Mouse (Mus musculus): ENCODE results near the gene Gnat3.

Gene Gnat3

DNA sequence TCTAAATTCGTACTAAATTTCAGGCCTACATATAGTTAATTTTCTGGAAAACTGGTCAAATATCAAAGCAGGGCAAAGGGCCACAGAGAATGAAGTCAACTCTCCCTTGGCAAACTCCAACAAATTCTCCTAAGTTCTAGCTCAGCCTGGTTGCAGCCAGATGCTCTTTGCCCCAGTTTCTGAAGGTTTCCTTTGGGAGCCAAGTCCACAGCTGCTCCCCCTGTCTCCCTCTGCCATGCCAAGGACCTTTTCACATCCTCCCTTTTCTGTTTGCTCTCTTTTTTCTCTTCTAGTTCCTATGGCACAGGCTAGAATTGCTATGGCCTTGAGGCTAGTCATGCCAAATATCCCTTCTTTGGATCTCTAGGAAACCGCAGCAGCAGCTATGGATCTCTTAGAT lies 43.8 kb downstream of the Gnat3 start:
- DNase-seq (ENCODE audit: low spot score), result no peak

DNA sequence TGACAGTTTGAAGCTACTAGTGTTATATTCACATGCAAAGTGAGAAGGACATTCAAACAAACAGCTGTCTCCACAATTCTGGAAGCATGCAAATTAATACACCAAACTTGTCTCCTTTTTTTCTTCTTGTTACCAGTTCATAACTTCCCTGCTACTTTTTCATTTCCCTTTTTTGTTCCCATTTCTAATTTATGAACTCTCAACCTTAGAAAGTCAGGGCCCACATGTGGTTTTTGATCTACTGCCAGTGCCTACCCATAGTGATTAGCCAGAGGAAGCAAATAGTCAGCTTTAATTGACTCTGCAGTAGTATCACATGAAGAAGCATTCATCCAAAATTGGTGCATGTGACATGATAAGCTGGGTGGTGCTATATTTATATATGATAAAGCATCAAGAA lies 44.7 kb downstream of the Gnat3 start:
- no peak for DNase-seq (ENCODE audit: low spot score)

DNA sequence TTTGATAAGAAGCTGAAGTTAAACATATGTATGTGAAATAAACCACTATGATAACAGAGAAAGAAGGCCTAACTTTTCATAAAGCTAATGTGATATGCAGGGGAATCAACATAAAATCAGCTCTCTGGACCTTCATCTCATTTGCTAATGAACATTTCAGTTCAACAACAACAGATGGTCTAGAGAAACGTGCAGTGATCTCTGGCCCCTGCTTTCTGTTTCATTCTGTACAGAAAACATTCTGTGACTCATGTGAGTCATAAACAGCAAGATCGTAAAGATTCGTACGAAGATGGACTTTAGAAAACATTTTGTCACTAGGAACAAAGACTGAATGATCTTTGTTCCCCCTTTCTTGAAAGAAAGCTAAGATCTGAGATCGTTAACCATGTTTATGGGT lies 48.0 kb downstream of the Gnat3 start:
- no peak for DNase-seq (ENCODE audit: low spot score)

DNA sequence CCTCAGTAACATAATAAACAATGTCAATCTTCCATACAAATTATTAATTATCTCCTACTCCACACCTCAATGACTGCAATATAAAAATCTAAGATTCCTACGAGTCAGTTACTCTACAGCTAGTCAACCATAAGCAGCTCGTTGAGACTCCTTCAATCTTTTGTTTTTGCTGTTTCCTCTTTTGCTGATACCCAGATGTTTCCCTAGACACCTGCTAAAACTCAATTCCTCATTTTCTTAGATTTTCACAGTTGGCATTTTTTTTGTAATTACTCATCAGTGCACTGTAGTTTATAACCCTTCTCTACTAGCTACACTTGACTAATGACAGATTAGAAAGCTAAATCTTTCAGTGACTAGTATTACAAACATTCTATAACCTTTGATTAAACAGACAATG lies 50.8 kb downstream of the Gnat3 start:
- no peak for DNase-seq (ENCODE audit: low spot score)

DNA sequence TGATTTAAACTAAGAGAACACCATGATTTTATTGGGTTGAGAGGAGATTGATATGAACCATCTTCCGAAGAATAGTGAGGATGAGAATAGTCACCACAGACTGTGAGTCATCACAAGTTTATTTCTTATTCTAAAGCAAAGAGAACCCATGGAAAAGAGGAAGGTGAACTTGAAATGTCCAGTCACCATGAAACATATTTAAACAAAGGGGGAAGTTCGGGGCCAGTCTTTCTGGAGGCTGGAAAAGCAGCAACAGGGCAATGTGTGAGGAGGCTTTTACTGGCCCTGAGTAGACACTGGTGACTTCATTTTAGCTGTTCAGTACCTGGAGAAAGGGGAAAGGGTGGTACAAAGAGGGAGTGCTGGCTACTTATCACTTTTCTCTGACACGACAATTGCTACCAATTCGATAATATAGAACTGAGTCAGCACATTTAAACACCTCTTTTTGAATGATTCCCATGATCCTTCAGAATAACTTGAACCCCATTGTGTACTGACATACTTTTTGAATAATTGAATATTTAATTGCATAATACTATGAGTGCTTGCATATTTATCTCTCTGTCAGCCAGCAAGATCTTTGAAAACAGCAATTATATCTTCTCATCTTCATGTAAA lies 52.0 kb downstream of the Gnat3 start:
- DNase-seq (ENCODE audit: low spot score), result no peak

DNA sequence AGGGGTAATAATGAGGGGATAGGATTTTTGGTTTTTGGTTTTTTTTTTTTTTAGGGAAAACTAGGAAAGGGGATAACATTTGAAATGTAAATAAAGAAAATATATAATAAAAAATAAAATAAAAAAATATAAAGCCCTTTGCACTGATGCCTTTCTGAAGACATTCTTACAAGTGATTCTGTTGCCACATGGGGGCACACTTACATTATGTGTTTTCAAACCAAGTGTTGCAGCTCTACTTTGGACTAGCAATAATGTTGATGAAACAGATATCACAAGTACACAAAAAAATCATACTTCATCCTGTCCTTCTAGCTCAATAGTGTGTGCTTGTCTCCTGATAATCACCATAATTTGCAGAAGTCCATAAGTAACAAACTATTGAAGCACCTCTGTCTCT lies 61.0 kb downstream of the Gnat3 start:
- no peak for DNase-seq (ENCODE audit: low spot score)

DNA sequence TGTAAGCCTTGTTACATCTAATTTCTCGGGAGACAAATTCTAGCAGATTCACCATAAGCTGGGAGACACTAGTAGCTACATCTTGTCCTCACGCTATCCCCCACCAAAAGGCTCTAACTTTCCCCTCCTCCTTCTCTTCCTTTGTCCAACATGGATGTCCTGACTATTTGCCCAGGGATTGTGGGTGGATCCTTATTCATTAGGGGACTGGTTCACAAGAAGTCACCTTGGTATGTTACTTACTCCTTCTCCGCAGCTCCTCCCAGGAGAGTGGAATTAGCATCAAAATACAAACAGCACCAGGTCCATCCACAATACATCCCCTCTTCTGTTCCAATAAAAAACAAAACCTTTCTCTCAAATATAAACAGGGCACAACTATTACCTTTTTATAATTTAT lies 65.2 kb downstream of the Gnat3 start:
- DNase-seq (ENCODE audit: low spot score), result no peak

DNA sequence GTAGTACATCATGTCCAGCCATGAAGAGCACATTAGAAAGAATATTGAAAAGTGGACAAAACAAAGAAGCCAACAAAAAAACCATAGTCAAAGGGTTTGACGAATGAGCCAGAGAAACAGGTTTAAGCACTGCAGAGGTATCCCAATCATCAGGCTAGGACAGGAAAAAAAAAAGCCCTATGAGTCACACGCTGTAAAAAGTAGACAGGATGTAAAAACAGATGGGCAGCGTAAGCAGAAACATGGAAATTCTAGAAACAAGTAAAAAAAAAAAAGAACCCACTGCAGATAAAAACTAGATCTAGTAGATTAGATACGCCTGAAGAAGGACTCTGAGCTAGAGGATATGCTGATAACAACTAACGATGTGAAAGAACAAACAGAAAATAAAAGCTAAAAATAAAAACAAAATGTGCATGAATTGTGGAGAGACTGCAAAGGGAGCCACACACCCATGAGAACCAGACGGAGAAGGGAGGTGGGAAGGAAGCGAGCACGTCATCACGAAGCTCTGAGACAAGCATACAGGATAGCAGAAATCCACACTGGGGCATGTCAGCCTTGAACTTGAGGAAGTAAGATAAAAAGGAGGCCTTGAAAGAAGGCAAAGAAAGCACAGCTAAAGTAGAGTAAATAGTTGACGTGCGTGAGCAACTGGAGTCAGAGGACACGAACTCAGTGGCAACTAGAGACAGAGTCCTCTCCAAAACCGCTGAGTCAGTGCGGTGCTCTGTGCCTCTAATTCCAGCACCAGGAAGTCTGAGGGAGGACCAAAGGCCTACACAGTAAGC lies 73.7 kb downstream of the Gnat3 start:
- no peak for DNase-seq (ENCODE audit: low spot score)

DNA sequence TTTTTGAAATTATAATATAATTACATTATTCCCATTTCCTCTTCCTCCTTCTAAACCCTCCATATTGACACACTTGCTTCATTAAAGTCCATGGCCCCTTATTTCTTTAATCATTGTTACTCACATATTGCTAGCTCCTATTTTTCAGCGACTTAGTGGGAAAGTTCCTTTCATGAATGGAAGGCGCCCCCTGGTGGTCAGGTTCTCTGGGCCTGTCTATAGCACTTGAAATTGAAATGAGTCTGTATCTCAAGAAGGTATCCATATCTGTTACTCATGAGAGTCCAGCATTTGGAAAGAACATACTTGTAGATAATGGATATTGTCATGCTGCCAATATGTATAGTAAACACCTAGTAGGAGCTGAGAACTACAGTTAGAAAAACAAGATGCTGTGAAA lies 80.7 kb downstream of the Gnat3 start:
- peak; percentile 39 for DNase-seq (ENCODE audit: low spot score)

DNA sequence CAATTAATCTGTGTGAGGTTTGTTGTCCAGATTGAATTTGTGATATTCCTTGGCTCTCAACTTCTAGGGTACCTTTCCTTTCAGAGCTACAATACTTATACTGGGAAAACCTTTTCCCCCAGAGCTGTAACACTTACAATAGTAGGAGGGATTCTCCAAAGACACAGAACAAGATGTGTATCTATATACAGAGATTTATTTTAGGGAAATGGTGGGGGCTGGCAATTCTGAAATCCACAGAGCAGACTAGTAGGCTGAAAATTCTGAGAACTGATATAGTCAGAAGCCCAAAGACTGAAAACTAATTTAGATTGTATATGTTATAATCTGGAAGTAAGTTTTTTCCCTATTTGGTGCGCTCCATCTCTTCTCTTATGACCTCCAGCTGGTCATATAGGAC lies 86.5 kb downstream of the Gnat3 start:
- no peak for DNase-seq (ENCODE audit: low spot score)

DNA sequence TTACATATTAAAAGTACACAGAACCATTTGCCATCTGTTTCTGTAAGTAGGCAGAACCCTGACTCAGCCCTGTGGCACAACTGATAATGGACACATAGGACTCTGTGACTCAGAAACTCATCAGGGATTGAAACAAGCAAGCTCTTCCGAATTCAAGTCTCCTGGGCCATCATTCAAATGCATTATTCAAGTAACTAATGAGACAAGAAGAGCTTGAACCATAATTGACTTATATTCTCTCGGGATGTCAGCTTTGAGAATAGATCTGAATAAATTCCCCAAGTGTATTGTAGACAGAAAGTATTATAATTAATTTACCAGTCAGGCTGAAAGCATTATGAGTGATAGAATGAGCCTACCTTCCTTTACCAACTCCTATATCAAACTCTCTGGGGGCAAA lies 93.0 kb downstream of the Gnat3 start:
- DNase-seq (ENCODE audit: low spot score), result no peak
